Mouse (Mus musculus) megakaryocyte progenitor cell, adult 5-6 weeks (primary cell): ENCODE data around the gene Olfr680-ps1. TPM values are rescaled to one million over a fixed set of nuclear protein-coding genes. Genes with fewer than 3 reads are reported as not detected.
"Not testable (repeated sequence)": the region's sequence is repeated elsewhere in the genome, so short reads cannot be mapped to it uniquely, and the experiment has no call there.

Source experiments
- ATAC-seq: replicated peaks from 2 replicates; pipeline ENCODE4 v1.8.0; 2016; ENCODE audit warnings: mild to moderate bottlenecking, moderate TSS enrichment, inconsistent platforms; ENCODE audit not compliant: poor library complexity
- total RNA-seq, 2 experiments: library from RNA; stranded (forward) in 1 of 2; stranded (reverse) in 1 of 2; fragments of 157-497, 149-512 nt in 1 of 2; fragments of 200-1000 nt in 1 of 2; gene quantifications; 2 replicates each; pipeline versions ENCODE4 v1.2.3 to v1.2.4; 2015 to 2017

The Olfr680-ps1 gene
- total RNA-seq (2015) (not detected in 2 replicates), total RNA-seq (2017) (not detected in 2 replicates)

GRCm38 (mm10) chr7:105092717-105093116 is at the start of gene Olfr680-ps1:
Gene Olfr680-ps1 (minus strand): TSS chr7:105092817.
- not testable (repeated sequence) for ATAC-seq

- no peak for ATAC-seq
These were observed 48.7 kb upstream of the Olfr680-ps1 start for GRCm38 (mm10) chr7:105141275-105141674.

- no peak for ATAC-seq
These were observed 23.9 kb upstream of the Olfr680-ps1 start, which contains the start of gene Olfr681 for GRCm38 (mm10) chr7:105116536-105116935. Gene Olfr681 (plus strand): TSS chr7:105116836.

GRCm38 (mm10) chr7:105080905-105081304 is 11.7 kb downstream of the Olfr680-ps1 start, which contains the start of gene Olfr679:
Gene Olfr679 (plus strand): TSS chr7:105081205.
- ATAC-seq = no peak

GRCm38 (mm10) chr7:105064175-105064574 is 28.4 kb downstream of the Olfr680-ps1 start, which contains the start of gene Olfr678:
Gene Olfr678 (plus strand): TSS chr7:105064475.
- ATAC-seq = no peak

GRCm38 (mm10) chr7:105058951-105059350 is 33.7 kb downstream of the Olfr680-ps1 start:
- no peak for ATAC-seq

Other genes starting within 250 kb of the Olfr680-ps1 start
- not detected in 2 replicates for gene Usp17la, start 235.8 kb downstream of the Olfr680-ps1 start, total RNA-seq (2015)
- gene Usp17la, start 235.8 kb downstream of the Olfr680-ps1 start, total RNA-seq (2017) = not detected in 2 replicates
- gene Olfr665, start 214.8 kb downstream of the Olfr680-ps1 start, total RNA-seq (2015) = not detected in 2 replicates
- gene Olfr665, start 214.8 kb downstream of the Olfr680-ps1 start, total RNA-seq (2017) = not detected in 2 replicates
- gene Olfr666, start 196.9 kb downstream of the Olfr680-ps1 start, total RNA-seq (2015) = not detected in 2 replicates
- not detected in 2 replicates for gene Olfr666, start 196.9 kb downstream of the Olfr680-ps1 start, total RNA-seq (2017)
- not detected in 2 replicates for gene Olfr667, start 171.3 kb downstream of the Olfr680-ps1 start, total RNA-seq (2015)
- gene Olfr667, start 171.3 kb downstream of the Olfr680-ps1 start, total RNA-seq (2017) = not detected in 2 replicates
- gene Olfr668, start 164.8 kb downstream of the Olfr680-ps1 start, total RNA-seq (2015) = not detected in 2 replicates
- not detected in 2 replicates for gene Olfr668, start 164.8 kb downstream of the Olfr680-ps1 start, total RNA-seq (2017)
- gene Olfr669, start 158.6 kb downstream of the Olfr680-ps1 start, total RNA-seq (2015) = not detected in 2 replicates
- gene Olfr669, start 158.6 kb downstream of the Olfr680-ps1 start, total RNA-seq (2017) = not detected in 2 replicates
- not detected in 2 replicates for gene Olfr670, start 130.2 kb downstream of the Olfr680-ps1 start, total RNA-seq (2015)
- gene Olfr670, start 130.2 kb downstream of the Olfr680-ps1 start, total RNA-seq (2017) = not detected in 2 replicates
- gene Olfr671, start 113.7 kb downstream of the Olfr680-ps1 start, total RNA-seq (2015) = not detected in 2 replicates
- not detected in 2 replicates for gene Olfr671, start 113.7 kb downstream of the Olfr680-ps1 start, total RNA-seq (2017)
- not detected in 2 replicates for gene Olfr672, start 90.8 kb downstream of the Olfr680-ps1 start, total RNA-seq (2015)
- not detected in 2 replicates for gene Olfr672, start 90.8 kb downstream of the Olfr680-ps1 start, total RNA-seq (2017)
- gene Olfr675, start 64.4 kb downstream of the Olfr680-ps1 start, total RNA-seq (2015) = not detected in 2 replicates
- not detected in 2 replicates for gene Olfr675, start 64.4 kb downstream of the Olfr680-ps1 start, total RNA-seq (2017)
- gene Olfr676, start 60.1 kb downstream of the Olfr680-ps1 start, total RNA-seq (2015) = not detected in 2 replicates
- gene Olfr676, start 60.1 kb downstream of the Olfr680-ps1 start, total RNA-seq (2017) = not detected in 2 replicates
- not detected in 2 replicates for gene Olfr677, start 41.4 kb downstream of the Olfr680-ps1 start, total RNA-seq (2015)
- gene Olfr677, start 41.4 kb downstream of the Olfr680-ps1 start, total RNA-seq (2017) = not detected in 2 replicates
- not detected in 2 replicates for gene Olfr678, start 28.3 kb downstream of the Olfr680-ps1 start, total RNA-seq (2015)
- not detected in 2 replicates for gene Olfr678, start 28.3 kb downstream of the Olfr680-ps1 start, total RNA-seq (2017)
- not detected in 2 replicates for gene Olfr679, start 11.6 kb downstream of the Olfr680-ps1 start, total RNA-seq (2015)
- gene Olfr679, start 11.6 kb downstream of the Olfr680-ps1 start, total RNA-seq (2017) = not detected in 2 replicates
- gene Olfr681, start 24.0 kb upstream of the Olfr680-ps1 start, total RNA-seq (2015) = not detected in 2 replicates
- gene Olfr681, start 24.0 kb upstream of the Olfr680-ps1 start, total RNA-seq (2017) = not detected in 2 replicates
- not detected in 2 replicates for gene Olfr683, start 54.2 kb upstream of the Olfr680-ps1 start, total RNA-seq (2015)
- not detected in 2 replicates for gene Olfr683, start 54.2 kb upstream of the Olfr680-ps1 start, total RNA-seq (2017)
- not detected in 2 replicates for gene Olfr684, start 70.8 kb upstream of the Olfr680-ps1 start, total RNA-seq (2015)
- not detected in 2 replicates for gene Olfr684, start 70.8 kb upstream of the Olfr680-ps1 start, total RNA-seq (2017)
- gene Olfr685, start 93.2 kb upstream of the Olfr680-ps1 start, total RNA-seq (2015) = not detected in 2 replicates
- gene Olfr685, start 93.2 kb upstream of the Olfr680-ps1 start, total RNA-seq (2017) = not detected in 2 replicates
- not detected in 2 replicates for gene Olfr686, start 114.7 kb upstream of the Olfr680-ps1 start, total RNA-seq (2015)
- gene Olfr686, start 114.7 kb upstream of the Olfr680-ps1 start, total RNA-seq (2017) = not detected in 2 replicates
- not detected in 2 replicates for gene Olfr688, start 195.3 kb upstream of the Olfr680-ps1 start, total RNA-seq (2015)
- not detected in 2 replicates for gene Olfr688, start 195.3 kb upstream of the Olfr680-ps1 start, total RNA-seq (2017)
- not detected in 2 replicates for gene Olfr689, start 218.3 kb upstream of the Olfr680-ps1 start, total RNA-seq (2015)
- gene Olfr689, start 218.3 kb upstream of the Olfr680-ps1 start, total RNA-seq (2017) = not detected in 2 replicates
- not detected in 2 replicates for gene Olfr690, start 241.3 kb upstream of the Olfr680-ps1 start, total RNA-seq (2015)
- not detected in 2 replicates for gene Olfr690, start 241.3 kb upstream of the Olfr680-ps1 start, total RNA-seq (2017)
- not detected in 2 replicates for gene Olfr691, start 249.5 kb upstream of the Olfr680-ps1 start, total RNA-seq (2015)
- not detected in 2 replicates for gene Olfr691, start 249.5 kb upstream of the Olfr680-ps1 start, total RNA-seq (2017)